Mouse (Mus musculus): ENCODE results near the gene Camta1.

DNA sequence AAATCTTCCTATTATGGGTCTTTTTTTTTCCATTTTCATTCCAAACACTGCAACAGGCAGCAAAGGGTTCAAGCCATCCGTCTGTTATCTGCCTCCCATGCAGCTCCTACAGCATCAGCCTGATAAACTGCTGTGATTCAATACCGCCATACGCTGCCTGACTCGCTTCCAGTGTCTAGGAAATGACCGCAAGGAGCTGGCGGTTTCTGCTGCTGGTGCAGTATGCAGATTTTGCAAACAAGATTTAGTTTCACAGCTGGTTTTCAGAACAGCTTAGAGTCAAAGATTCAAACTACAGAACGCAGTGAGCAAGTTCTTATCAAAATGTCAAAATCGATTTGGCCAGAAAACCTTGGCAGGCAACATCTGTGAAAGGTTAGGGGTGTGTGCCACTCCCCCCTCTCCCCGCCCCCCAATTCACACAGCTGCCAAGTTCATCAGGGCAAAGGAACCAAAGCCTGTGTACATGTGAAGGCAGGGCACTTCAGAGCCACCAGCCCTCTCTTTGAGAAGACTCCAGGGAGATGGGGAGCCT is 325.7 kb downstream of the Camta1 start:
- TF ChIP-seq CTCF (conservative IDR thresholded peaks at IDR 0.05; ENCODE audit: low read length) (no peak), NANOG (IDR thresholded peaks at IDR 0.05; ENCODE audit: borderline replicate concordance, low read length) (no peak), POU5F1 (IDR thresholded peaks at IDR 0.05; ENCODE audit: borderline replicate concordance, low read length) (no peak)
